Mouse (Mus musculus): ENCODE results near the gene Atp6v0a1.

DNA sequence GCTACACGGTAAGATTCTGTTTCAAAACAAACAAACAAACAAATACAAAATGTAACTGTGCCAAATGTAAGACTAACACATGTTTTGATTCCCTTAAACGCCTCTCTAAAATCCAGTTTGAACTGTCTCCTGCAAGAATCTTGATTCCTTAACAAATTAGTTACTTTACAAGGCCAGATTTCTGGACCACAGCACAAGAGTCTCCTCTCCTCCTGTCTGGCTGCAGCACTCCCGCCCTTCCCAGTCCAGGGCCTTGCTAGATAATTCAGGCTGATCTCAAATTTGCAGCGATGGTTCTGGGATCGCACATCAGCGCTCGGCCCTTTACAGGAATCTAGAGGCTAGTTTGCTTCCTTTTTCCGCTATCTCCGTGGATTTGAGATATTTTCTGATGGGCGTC, 72.4 kb downstream of the Atp6v0a1 start:
- TF ChIP-seq CTCF (IDR thresholded peaks at IDR 0.05; ENCODE audit: low read depth) (no peak), EP300 (IDR thresholded peaks at IDR 0.05; ENCODE audit: low read depth) (no peak)

Measured in liver, postnatal 0 days (tissue).